Mouse (Mus musculus) hindbrain, embryonic 10.5 days (tissue): Measurements from ENCODE around the gene Abhd18. TPM values are rescaled to one million over a fixed set of nuclear protein-coding genes. Genes with fewer than 3 reads are reported as not detected.

Source experiments
- DNase-seq: peaks from one replicate; pipeline ENCODE4 v3.0.0-alpha.2; 2017; ENCODE audit warnings: low spot score
- H3K27ac ChIP-seq: fragments of 300-500 bp; sonication (generic); 2 replicates; pipeline ENCODE4 v1.5.1; 2016; ENCODE audit warnings: mild to moderate bottlenecking, moderate library complexity
- H3K27me3 ChIP-seq: fragments of 300-500 bp; sonication (generic); 2 replicates; pipeline ENCODE4 v1.6.1; 2016; ENCODE audit warnings: mild to moderate bottlenecking; ENCODE audit not compliant: poor library complexity, insufficient read depth, severe bottlenecking
- H3K36me3 ChIP-seq: fragments of 300-500 bp; sonication (generic); 2 replicates; pipeline ENCODE4 v1.6.1; 2016; ENCODE audit warnings: mild to moderate bottlenecking, moderate library complexity
- H3K4me1 ChIP-seq: fragments of 300-500 bp; sonication (generic); replicated peaks from 2 replicates; pipeline ENCODE4 v1.6.1; 2016; ENCODE audit warnings: mild to moderate bottlenecking
- H3K4me3 ChIP-seq: fragments of 300-500 bp; sonication (generic); 2 replicates; pipeline ENCODE4 v1.5.1; 2016; ENCODE audit warnings: mild to moderate bottlenecking, moderate library complexity
- H3K9me3 ChIP-seq: fragments of 300-500 bp; sonication (generic); 2 replicates; pipeline ENCODE4 v1.6.1; 2016; ENCODE audit warnings: mild to moderate bottlenecking, moderate library complexity
- WGBS: fragments of 180-500 bp; shearing (Covaris S2); methylation state at CpG from one replicate; pipeline ENCODE4 v1.1.7; 2016; 5-methylcytosine and 5-hydroxymethylcytosine counted together
- polyA plus RNA-seq: library from polyadenylated mRNA; unstranded; fragments of >200 nt; fragmentation: Nextera tagmentation; extraction: Ambion mirVana; gene quantifications from 2 replicates; pipeline ENCODE4 v1.2.1, GENCODE M21; 2016

Abhd18 gene
- polyA plus RNA-seq, 1 experiment from 2014 or later: 6.9 TPM

DNA sequence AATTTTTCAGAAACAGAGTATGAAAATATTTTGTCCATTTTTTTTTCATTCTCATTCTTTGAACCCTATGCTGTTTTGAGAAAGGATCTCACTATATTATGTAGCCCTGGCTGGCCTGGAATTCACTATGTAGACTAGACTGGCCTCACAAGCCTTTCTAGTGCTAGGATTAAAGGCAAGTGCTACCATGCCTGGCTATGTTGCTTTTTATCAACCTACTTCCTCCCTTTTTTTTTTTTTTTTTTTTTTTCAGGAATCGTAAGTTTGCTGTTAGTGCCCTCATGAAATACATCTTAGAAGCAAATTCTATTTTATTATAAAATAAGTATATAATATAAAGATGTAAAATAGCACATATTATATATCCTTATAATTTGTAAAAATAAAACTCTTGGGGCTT, 108.0 kb downstream of the Abhd18 start:
- H3K36me3 ChIP-seq: no peaks in the 10 kb centered on the region
- no peaks in the 10 kb centered on the region for H3K9me3 ChIP-seq
- H3K4me3 ChIP-seq: no peak overlapping the region
- H3K4me1 ChIP-seq: peaks cover 16% of the 10 kb centered on the region; the same call in 1 of the 2 replicates
- no peak overlapping the region for H3K27ac ChIP-seq
- H3K27me3 ChIP-seq: peaks cover 26% of the 10 kb centered on the region
- WGBS: 81% methylated on average over 1 of the region's 1 CpGs
- DNase-seq: no peak

DNA sequence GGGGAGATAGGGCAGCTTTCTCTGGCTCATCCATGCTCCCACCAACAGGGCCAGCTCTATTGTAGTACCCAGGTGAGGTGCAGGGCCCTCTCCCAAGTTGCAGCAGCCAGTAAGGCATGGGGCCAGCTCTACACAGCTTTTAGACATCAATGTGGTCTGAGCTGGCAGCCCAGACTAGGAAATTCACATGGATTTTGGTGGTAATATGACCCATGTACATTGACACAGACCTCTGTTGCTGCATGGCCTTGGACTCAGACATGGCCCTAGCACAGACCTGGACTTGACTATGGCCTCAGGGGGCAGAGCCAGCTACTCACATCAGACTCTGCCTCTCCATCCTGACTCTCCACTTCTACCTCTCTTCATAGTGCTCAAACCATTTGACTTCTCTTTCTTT, 112.1 kb downstream of the Abhd18 start:
- Histone ChIP-seq H3K27me3 (no peaks in the 10 kb centered on the region), H3K9me3 (no peaks in the 10 kb centered on the region), H3K4me1 (no peaks in the 10 kb centered on the region), H3K4me3 (no peak overlapping the region), H3K36me3 (no peaks in the 10 kb centered on the region), H3K27ac (no peak overlapping the region)
- no peak for DNase-seq

GRCm38 (mm10) chr3:40980758-40981157, 134.0 kb downstream of the Abhd18 start:
- no peaks in the 10 kb centered on the region for H3K9me3 ChIP-seq
- no peak overlapping the region for H3K4me3 ChIP-seq
- H3K27me3 ChIP-seq: no peaks in the 10 kb centered on the region
- H3K27ac ChIP-seq: no peak overlapping the region
- no peak for DNase-seq
- no peaks in the 10 kb centered on the region for H3K4me1 ChIP-seq
- H3K36me3 ChIP-seq: no peaks in the 10 kb centered on the region

- H3K4me3 ChIP-seq: no peak overlapping the region
- no peaks in the 10 kb centered on the region for H3K4me1 ChIP-seq
- no peaks in the 10 kb centered on the region for H3K27me3 ChIP-seq
- H3K36me3 ChIP-seq: no peaks in the 10 kb centered on the region
- H3K27ac ChIP-seq: no peak overlapping the region
- no peaks in the 10 kb centered on the region for H3K9me3 ChIP-seq
- DNase-seq: no peak
- WGBS: 84% methylated on average over 5 of the region's 5 CpGs
These were observed 140.8 kb downstream of the Abhd18 start for GRCm38 (mm10) chr3:40987539-40987938.

Other genes starting within 250 kb of the Abhd18 start
- 0.09 and 0.12 TPM in 2 replicates for gene Slc25a31, start 138.1 kb upstream of the Abhd18 start, polyA plus RNA-seq
- 42.2 and 49.0 TPM in 2 replicates for gene Hspa4l, start 102.5 kb upstream of the Abhd18 start, polyA plus RNA-seq
- 52.6 and 72.9 TPM in 2 replicates for gene Plk4, start 47.0 kb upstream of the Abhd18 start, polyA plus RNA-seq
- 7.2 TPM in 2 replicates for gene Mfsd8, start 84 bp upstream of the Abhd18 start, polyA plus RNA-seq
- gene 1700034I23Rik, start 55.6 kb downstream of the Abhd18 start, polyA plus RNA-seq: 0.10 and 0.17 TPM in 2 replicates
- gene Larp1b, start 102.9 kb downstream of the Abhd18 start, polyA plus RNA-seq: 1.7 and 2.3 TPM in 2 replicates
- 29.8 and 32.5 TPM in 2 replicates for gene Pgrmc2, start 236.1 kb downstream of the Abhd18 start, polyA plus RNA-seq